Mouse (Mus musculus) Patski (cell line): ENCODE data around the gene Tom1l2. TPM values are rescaled to one million over a fixed set of nuclear protein-coding genes. Genes with fewer than 3 reads are reported as not detected.

Source experiments
- ATAC-seq: fragments of 100-300 bp; one replicate; pipeline ENCODE4 v1.8.0; 2021
- CTCF ChIA-PET: fragments of 350-600 bp; sonication (Branson Sonifier 250); formaldehyde crosslinking; loops from one replicate; lab custom pipeline; 2022; ENCODE audit warnings: inconsistent platforms; lab: Charles Lee
- POLR2A ChIA-PET: fragments of 350-600 bp; sonication (Branson Sonifier 250); formaldehyde crosslinking; loops from one replicate; lab custom pipeline; 2022; ENCODE audit warnings: antibody characterized with exemption, inconsistent platforms; lab: Charles Lee
- DNase-seq: peaks from one replicate; pipeline ENCODE4 v3.0.0-alpha.2; 2011; ENCODE audit warnings: low read depth, low spot score
- H3K27me3 ChIP-seq: fragments of 371-371 bp; one replicate; pipeline ENCODE4 v1.5.1; 2021
- CTCF ChIP-seq: fragments of 100-300 bp; IDR thresholded peaks from one replicate; pipeline ENCODE4 v1.5.1; 2021
- in situ Hi-C: fragments of 300-500 bp; cut with MboI; formaldehyde crosslinking; loops from 3 replicates; pipeline ENCODE4 v1.11.1; 2018; ENCODE audit warnings: low pct_unique_long_range_greater_than_20kb, mixed read lengths
- polyA plus RNA-seq: library from polyadenylated mRNA; unstranded; gene quantifications from one replicate; pipeline ENCODE4 v1.2.3, GENCODE M21; 2021

The Tom1l2 gene
- polyA plus RNA-seq, 1 experiment from 2014 or later, result 55.5 TPM

DNA sequence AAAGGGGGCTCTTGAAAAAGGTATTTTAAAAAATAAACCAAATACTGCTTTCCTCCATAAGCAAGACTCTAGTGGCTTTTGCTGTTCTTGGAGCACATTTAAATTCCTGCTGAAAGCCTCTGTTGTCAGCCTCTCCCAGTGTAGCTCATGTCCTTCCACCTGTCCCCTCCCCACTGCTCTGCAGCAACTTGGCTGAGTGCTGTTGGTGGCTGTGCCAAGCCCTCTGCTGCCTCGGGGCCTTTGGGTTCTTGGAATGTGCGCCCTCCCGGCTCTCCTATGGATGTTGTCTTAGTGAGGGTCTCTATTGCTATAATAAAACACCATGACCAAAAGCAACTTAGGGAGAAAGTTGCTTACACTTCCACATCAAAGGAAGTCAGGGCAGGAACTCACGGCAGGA lies 16.7 kb upstream of the Tom1l2 start:
- CTCF ChIA-PET, result no interaction called here
- no peak for TF ChIP-seq CTCF
- ATAC-seq (no peak), DNase-seq (no peak)
- H3K27me3 ChIP-seq, result no peaks in the 10 kb centered on the region
- POLR2A ChIA-PET, result no interaction called here
- in situ Hi-C loops, result no loop called here

DNA sequence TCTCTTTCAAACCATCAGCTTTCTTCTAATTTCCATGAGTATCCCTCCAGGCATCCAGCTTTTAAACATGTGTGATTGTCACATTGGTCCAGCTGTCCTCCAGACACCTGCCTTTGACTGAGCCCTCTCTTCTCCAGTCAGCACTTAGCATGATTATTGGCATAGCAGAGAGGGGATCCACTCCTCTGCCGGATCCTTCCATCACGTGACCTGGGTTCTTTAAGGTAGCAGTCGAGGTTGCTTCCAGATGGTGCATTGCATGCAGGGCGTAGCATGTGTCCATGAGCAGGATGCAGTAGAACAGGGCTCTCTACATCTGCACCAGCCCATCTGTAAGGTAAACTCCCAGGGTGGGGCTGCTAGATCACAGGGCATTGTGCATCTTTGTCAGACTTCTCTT lies 16.2 kb upstream of the Tom1l2 start:
- in situ Hi-C loops, result no loop called here
- DNase-seq, result no peak
- CTCF ChIA-PET, result no interaction called here
- no peaks in the 10 kb centered on the region for H3K27me3 ChIP-seq
- TF ChIP-seq CTCF, result no peak
- ATAC-seq, result no peak
- POLR2A ChIA-PET, result no interaction called here

DNA sequence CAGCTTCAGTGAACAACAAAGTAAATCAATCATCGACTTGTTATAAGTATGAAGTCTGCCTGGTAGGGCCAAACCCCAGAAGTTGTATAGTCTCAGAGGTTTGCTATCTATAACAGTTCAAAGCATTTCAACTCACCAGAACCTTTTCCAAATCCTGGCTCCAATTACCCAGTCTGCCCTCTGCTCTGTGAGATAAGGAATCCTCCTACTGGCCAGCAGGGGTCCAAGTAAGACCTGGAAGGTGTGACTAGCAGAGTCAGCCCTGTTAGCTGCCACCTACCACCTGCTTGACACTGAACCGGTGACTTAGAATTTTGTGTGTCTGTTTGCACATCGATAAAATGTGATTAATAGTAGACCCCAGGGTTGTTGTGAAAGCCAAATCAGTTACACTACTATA lies 14.6 kb upstream of the Tom1l2 start:
- TF ChIP-seq CTCF, result no peak
- ChIA-PET POLR2A (no interaction called here), CTCF (no interaction called here)
- ATAC-seq (no peak), DNase-seq (no peak)
- in situ Hi-C loops, result no loop called here
- no peaks in the 10 kb centered on the region for H3K27me3 ChIP-seq

DNA sequence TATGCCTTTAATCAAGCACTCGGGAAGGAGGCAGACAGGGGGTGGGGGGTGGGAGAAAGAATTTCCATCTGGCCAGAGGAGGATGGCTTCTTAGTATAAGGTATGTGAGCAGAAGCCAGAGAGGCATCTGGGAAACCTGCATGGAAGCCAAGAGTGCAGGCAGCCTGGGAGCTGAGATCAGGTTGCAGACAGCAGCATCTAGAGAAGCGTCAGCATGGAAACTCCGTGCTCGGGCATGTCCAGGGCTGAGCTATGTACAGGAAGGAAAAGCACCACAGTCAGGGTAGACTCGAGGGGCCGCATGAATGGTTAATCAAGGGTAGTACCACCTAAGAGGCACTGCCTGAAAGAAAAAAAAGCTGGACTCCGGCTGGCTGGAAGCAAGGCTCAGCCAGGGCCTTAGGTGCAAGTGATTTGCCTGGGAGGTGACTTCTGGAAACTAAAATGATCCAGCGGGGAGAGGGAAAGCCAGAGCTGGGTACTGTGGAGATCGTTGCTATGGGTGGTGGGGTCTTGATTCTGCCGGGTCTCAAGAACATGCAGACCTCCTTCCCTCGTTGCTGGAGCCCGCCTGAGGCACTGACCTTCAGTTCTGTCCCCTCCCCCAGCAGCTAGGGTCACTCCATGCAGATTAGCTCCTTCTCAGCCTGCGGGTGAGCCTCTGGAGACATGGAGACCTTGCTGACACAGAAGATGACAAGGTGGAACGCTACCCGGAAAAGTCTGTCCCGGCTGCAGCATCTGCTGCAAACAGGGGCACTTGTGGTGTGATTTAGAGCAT lies 13.7 kb upstream of the Tom1l2 start:
- in situ Hi-C loops, result no loop called here
- ATAC-seq (no peak), DNase-seq (no peak)
- TF ChIP-seq CTCF, result no peak
- H3K27me3 ChIP-seq, result no peaks in the 10 kb centered on the region
- ChIA-PET POLR2A (interaction anchor here (0.6 kb wide), 1 partner anchor 51 kb away, joined by 3 read pairs; no protein-coding TSS in a partner anchor), CTCF (no interaction called here)

DNA sequence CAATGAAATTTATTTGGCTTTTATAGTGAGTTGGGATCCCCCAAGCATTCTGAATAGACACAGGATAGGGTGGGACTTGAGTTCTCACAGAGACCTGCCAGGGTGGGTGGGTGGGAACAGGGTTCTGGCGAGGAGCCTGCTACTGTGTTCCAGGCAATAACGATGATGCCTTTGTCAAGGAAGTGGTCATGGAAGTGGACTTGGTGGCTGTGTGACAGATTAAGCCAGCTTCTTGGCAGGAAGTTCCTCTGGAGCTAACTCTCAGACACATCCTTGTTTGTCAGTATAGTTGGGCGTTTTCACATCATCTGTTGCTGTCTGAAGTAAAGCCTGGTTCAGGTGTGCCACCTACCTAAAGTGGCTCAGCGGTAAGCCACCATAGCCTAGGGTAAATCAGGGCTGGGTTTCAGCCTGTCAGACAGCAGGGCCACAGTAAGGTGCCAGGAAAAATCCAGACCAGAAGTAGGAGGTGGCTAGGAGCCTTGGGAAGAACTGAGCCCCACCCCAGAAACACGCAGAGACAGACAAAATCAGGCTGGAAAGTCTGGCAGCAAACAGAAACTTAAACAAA lies 8.0 kb upstream of the Tom1l2 start:
- ChIA-PET POLR2A (no interaction called here), CTCF (no interaction called here)
- in situ Hi-C loops, result no loop called here
- no peak for ATAC-seq
- H3K27me3 ChIP-seq, result no peaks in the 10 kb centered on the region
- DNase-seq, result no peak
- TF ChIP-seq CTCF, result no peak

DNA sequence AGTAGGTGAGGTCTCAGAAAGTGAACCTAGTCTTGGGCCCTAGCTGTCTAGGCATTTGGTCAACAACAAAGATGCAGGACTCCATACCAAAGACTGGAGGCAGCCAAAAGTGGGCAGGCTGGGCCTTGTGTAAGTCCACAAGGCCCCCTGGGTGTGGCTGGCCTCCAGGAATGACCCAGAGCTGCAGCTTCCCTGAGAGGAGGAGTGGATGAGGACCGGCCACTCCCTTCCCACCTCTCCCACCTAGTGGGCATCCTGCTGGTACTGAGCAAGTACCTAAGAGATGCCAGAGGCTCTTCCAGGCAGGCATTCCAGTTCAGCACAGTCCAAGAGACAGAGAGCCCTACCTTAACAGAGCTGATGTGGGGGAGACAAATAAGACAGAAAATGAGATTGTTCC lies 7.2 kb upstream of the Tom1l2 start:
- in situ Hi-C loops, result no loop called here
- DNase-seq, result no peak
- POLR2A ChIA-PET, result no interaction called here

DNA sequence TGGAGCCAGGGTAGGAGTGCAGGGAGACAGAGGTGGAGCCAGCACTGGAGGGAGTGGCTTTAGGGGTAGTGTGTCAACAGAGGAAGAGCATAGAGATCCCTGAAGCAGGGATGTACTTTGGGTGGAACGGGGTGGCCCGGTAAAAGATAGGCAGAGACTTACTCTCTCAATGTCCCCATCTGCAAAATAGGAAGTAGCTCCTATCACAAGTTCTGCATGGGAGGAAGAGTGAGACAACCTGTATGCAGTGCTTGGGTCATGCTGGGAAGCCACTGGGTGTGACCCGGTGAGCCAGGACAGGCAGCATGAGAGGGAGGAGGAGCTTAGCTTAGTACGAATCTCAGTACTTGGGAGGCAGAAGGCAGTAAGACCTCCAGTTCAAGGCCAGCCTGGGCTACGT lies 6.4 kb upstream of the Tom1l2 start:
- CTCF ChIA-PET, result no interaction called here
- no peak for DNase-seq
- POLR2A ChIA-PET, result no interaction called here

More for the DNA sequence above, 7.2 kb upstream of the Tom1l2 start:
- H3K27me3 ChIP-seq, result no peaks in the 10 kb centered on the region
- CTCF ChIA-PET, result no interaction called here
- TF ChIP-seq CTCF, result no peak
- ATAC-seq, result no peak

DNA sequence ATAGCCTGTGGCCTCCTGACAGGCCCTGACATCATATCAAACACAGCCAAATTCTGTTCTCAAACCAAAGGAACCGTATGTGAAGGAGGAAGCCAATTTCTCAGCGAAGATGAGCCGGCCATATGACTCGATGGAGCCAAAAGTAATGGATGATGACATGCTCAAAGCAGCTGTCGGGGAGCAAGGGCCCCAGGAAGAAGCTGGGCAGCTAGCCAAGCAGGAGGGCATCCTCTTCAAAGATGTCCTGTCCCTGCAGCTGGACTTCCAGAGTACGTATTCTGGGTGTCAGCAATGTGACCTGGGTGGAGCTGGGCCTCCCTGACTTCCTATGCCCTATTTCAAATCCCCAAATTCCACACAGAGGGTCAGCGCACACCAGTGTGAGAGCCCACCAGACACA lies 5.8 kb upstream of the Tom1l2 start:
- ATAC-seq (no peak), DNase-seq (no peak)
- TF ChIP-seq CTCF, result no peak
- ChIA-PET CTCF (no interaction called here), POLR2A (no interaction called here)
- no peaks in the 10 kb centered on the region for H3K27me3 ChIP-seq
- in situ Hi-C loops, result no loop called here

More for the DNA sequence above, 6.4 kb upstream of the Tom1l2 start:
- no peak for TF ChIP-seq CTCF
- H3K27me3 ChIP-seq, result no peaks in the 10 kb centered on the region
- in situ Hi-C loops, result no loop called here
- ATAC-seq, result no peak

DNA sequence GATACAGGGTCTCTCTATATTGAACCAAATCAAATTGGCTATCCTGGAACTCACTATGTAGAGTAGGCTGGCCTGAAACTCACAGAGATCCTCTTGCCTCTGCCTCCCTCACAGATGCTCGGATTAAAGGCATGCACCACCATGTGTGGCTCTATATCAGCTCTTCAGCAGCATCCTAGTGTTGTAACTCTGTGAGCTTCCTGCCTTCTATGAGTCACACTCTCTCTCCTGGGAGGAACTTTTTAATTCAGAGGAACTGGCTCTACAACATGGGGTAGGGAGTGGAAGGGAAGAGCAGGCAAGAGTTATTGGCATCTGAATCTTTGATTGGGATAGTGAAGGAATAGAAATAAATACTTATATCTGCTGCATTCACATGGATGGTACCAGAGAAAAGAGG lies 4.4 kb upstream of the Tom1l2 start:
- no peaks in the 10 kb centered on the region for H3K27me3 ChIP-seq
- ChIA-PET CTCF (no interaction called here), POLR2A (no interaction called here)
- ATAC-seq (no peak), DNase-seq (no peak)
- in situ Hi-C loops, result no loop called here
- TF ChIP-seq CTCF, result no peak

DNA sequence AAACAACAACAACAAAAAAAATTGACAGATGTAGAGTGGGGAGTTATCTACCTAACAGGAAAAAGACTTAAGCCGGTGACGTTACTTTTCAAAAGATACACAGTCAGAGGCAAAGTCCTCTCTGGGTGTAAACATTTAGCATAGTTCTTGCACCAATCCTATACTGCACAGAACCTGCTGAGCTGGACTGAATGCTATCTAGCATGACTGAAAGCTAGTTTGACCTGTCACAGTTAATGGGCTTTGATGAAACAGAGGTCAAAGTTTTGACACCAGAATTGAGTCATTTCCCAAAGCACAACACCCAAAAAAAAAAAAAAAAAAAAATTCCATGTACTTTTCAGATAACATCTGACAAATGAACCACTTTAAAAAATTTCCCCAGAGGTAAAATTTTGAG lies 3.2 kb upstream of the Tom1l2 start:
- ATAC-seq (no peak), DNase-seq (no peak)
- ChIA-PET CTCF (no interaction called here), POLR2A (no interaction called here)
- no peaks in the 10 kb centered on the region for H3K27me3 ChIP-seq
- in situ Hi-C loops, result no loop called here
- no peak for TF ChIP-seq CTCF

DNA sequence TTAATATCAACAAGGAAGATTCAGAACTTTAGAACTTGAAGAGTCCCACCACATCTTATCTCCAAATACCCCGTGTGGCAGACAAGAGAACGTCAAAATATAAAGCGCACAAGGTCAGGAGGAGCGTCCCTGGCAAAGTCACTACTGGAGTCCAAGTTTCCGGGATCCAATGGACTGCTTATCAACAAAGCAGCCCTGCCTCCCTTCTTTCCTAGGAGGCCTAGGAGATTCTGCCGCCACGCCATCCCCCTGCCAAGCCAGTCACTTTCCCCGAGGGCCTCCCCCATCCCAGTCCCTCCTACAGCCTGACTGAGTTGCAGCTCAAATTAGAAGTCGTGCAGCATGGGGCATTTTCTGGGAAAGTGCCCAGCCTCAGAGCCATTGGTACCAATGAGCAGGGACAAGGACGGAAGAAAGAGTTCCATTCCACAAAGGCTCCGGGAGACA lies 757 bp downstream of the Tom1l2 start:
- TF ChIP-seq CTCF, result no peak
- no peaks in the 10 kb centered on the region for H3K27me3 ChIP-seq
- ATAC-seq (no peak), DNase-seq (no peak)
- in situ Hi-C loops, result loop anchor here (5.0 kb wide), 1 partner anchor 40 kb away; no protein-coding TSS in a partner anchor
- ChIA-PET CTCF (interaction anchor here (1.0 to 3.2 kb wide), 2 partner anchors 44 to 46 kb away, joined by 3 to 9 read pairs; no protein-coding TSS in a partner anchor), POLR2A (interaction anchor here (0.9 to 1.3 kb wide), 2 partner anchors 39 to 41 kb away, joined by 3 read pairs; no protein-coding TSS in a partner anchor)
